ENCODE assay signal across 8 mouse cellular contexts in genomic region chr8:11313176-11314111, GRCm38 (mm10). TPM values are rescaled to one million over a fixed set of nuclear protein-coding genes. Genes with fewer than 3 reads are reported as not detected.
DNase-seq lines count a peak whose midpoint lies in the region; ATAC-seq and TF ChIP-seq lines count a peak whose summit lies in the region.

No protein-coding gene starts in this region.

- ATAC-seq in forebrain, embryonic 15.5 days (replicated peaks): peak; percentile 47; the same call in 1 of the 2 replicates
- peak; percentile 27; the same call in 1 of the 2 replicates for ATAC-seq in hindbrain, postnatal 0 days
- ATAC-seq in liver, embryonic 15.5 days (ENCODE audit: insufficient read depth): 0 out of 2 replicates have a peak, but pooled peaks have one; percentile 23
- ATAC-seq in megakaryocyte progenitor cell, adult 5-6 weeks (replicated peaks; ENCODE audit: poor library complexity): no peak

- H3K4me1 ChIP-seq in forebrain, embryonic 15.5 days: peaks cover 18% of the 10 kb centered on the region
- 0 out of 2 replicates have a peak, but pooled peaks cover 4% of the 10 kb centered on the region for H3K4me1 ChIP-seq in hindbrain, postnatal 0 days (ENCODE audit: insufficient read depth, low read length)
- peaks cover 2% of the 10 kb centered on the region; the same call in 1 of the 2 replicates for H3K4me1 ChIP-seq in liver, embryonic 15.5 days (replicated peaks)
- peaks cover 20% of the 10 kb centered on the region for H3K4me1 ChIP-seq in olfactory bulb, adult 2 months (ENCODE audit: control insufficient read depth, insufficient read depth, low read length)

- WGBS in forebrain, embryonic 15.5 days: 4% methylated on average over 45 of the region's 45 CpGs
- WGBS in hindbrain, postnatal 0 days: 6% methylated on average over 45 of the region's 45 CpGs
- 6% methylated on average over 45 of the region's 45 CpGs for WGBS in liver, embryonic 15.5 days (ENCODE audit: insufficient replicate concordance)
- WGBS in olfactory bulb, adult 2 months: 18% methylated on average over 45 of the region's 45 CpGs

- peak; percentile 25 to 27 for DNase-seq in cerebellum, postnatal 10 days
- no peak for DNase-seq in cerebellum, adult 8-10 months
- peak; percentile 28 for DNase-seq in WW6 (ENCODE audit: low read depth, low spot score)
- peak; percentile 9 for DNase-seq in hindbrain, postnatal 0 days (ENCODE audit: low spot score)

- H3K27me3 ChIP-seq in forebrain, embryonic 15.5 days: peaks cover 18% of the 10 kb centered on the region; the same call in 1 of the 2 replicates
- peaks cover 12% of the 10 kb centered on the region for H3K27me3 ChIP-seq in hindbrain, postnatal 0 days (ENCODE audit: insufficient read depth, low read length)
- H3K27me3 ChIP-seq in liver, embryonic 15.5 days: peaks cover 57% of the 10 kb centered on the region

- peak overlapping the region; percentile 95 for H3K4me2 ChIP-seq in forebrain, embryonic 15.5 days (replicated peaks)
- peak overlapping the region; percentile 89 for H3K4me2 ChIP-seq in hindbrain, postnatal 0 days (ENCODE audit: low read depth, low read length)
- peak overlapping the region; percentile 62 for H3K4me2 ChIP-seq in liver, embryonic 15.5 days

- H3K9me3 ChIP-seq in forebrain, embryonic 15.5 days: no peaks in the 10 kb centered on the region
- no peaks in the 10 kb centered on the region for H3K9me3 ChIP-seq in hindbrain, postnatal 0 days (ENCODE audit: low read length)
- no peaks in the 10 kb centered on the region for H3K9me3 ChIP-seq in liver, embryonic 15.5 days (replicated peaks)

- H3K4me3 ChIP-seq in forebrain, embryonic 15.5 days: peak overlapping the region; percentile 67
- peak overlapping the region; percentile 63 for H3K4me3 ChIP-seq in hindbrain, postnatal 0 days (ENCODE audit: low read length)
- H3K4me3 ChIP-seq in liver, embryonic 15.5 days (replicated peaks): peak overlapping the region; percentile 53
- H3K4me3 ChIP-seq in olfactory bulb, adult 2 months (ENCODE audit: insufficient read depth, low read depth, low read length): peak overlapping the region; percentile 71

- peak overlapping the region; percentile 71 for H3K9ac ChIP-seq in forebrain, embryonic 15.5 days (replicated peaks)
- peak overlapping the region; percentile 71 for H3K9ac ChIP-seq in hindbrain, postnatal 0 days (replicated peaks; ENCODE audit: low read length)
- no peak overlapping the region for H3K9ac ChIP-seq in liver, embryonic 15.5 days

- TF ChIP-seq POLR2A in olfactory bulb, adult 2 months (IDR thresholded peaks at IDR 0.05; ENCODE audit: insufficient read depth, low read depth, low read length): no peak

- H3K36me3 ChIP-seq in forebrain, embryonic 15.5 days: no peaks in the 10 kb centered on the region
- H3K36me3 ChIP-seq in hindbrain, postnatal 0 days (ENCODE audit: insufficient read depth, low read length): no peaks in the 10 kb centered on the region
- no peaks in the 10 kb centered on the region for H3K36me3 ChIP-seq in liver, embryonic 15.5 days (replicated peaks)

- H3K27ac ChIP-seq in forebrain, embryonic 15.5 days (replicated peaks): no peak overlapping the region
- peak overlapping the region; percentile 67; the same call in 1 of the 2 replicates for H3K27ac ChIP-seq in hindbrain, postnatal 0 days
- H3K27ac ChIP-seq in liver, embryonic 15.5 days (replicated peaks): no peak overlapping the region
- peak overlapping the region; percentile 23; the same call in 1 of the 2 replicates for H3K27ac ChIP-seq in olfactory bulb, adult 2 months (ENCODE audit: insufficient read depth, low read depth, low read length)

- no peak for TF ChIP-seq CTCF in hindbrain, postnatal 0 days (IDR thresholded peaks at IDR 0.05; ENCODE audit: low read depth)
- no peak for TF ChIP-seq CTCF in olfactory bulb, adult 2 months (IDR thresholded peaks at IDR 0.05; ENCODE audit: insufficient read depth, low read depth, low read length)

RNA-seq across cellular contexts. Expression of gene Col4a1, which starts 0.8 kb away (rescaled TPM):
- polyA plus RNA-seq in forebrain, embryonic 15.5 days (2015; fragmentation: Nextera tagmentation; extraction: Ambion mirVana): 61.4 and 67.6 TPM in 2 replicates
- 203 and 254 TPM in 2 replicates for total RNA-seq in hindbrain, postnatal 0 days (2014; rRNA removed)
- polyA plus RNA-seq in hindbrain, postnatal 0 days (2015; fragmentation: Nextera tagmentation; extraction: Ambion mirVana): 46.4 and 55.6 TPM in 2 replicates
- polyA plus RNA-seq in liver, embryonic 15.5 days (2015; fragmentation: Nextera tagmentation; extraction: Ambion mirVana): 20.5 and 27.6 TPM in 2 replicates
- polyA plus RNA-seq in olfactory bulb, adult 2 months (2012; ENCODE audit: insufficient read depth, insufficient read length, low replicate concordance, missing spikeins): not detected in 2 replicates
- total RNA-seq in megakaryocyte progenitor cell, adult 5-6 weeks (2015): 0.29 and 0.32 TPM in 2 replicates
- total RNA-seq in megakaryocyte progenitor cell, adult 5-6 weeks (2017): 0.08 and 1.8 TPM in 2 replicates

RNA-seq across cellular contexts. Expression of gene Col4a2, which starts 0.8 kb away (rescaled TPM):
- polyA plus RNA-seq in forebrain, embryonic 15.5 days (2015; fragmentation: Nextera tagmentation; extraction: Ambion mirVana): 28.7 and 32.4 TPM in 2 replicates
- total RNA-seq in hindbrain, postnatal 0 days (2014; rRNA removed): 76.6 and 95.8 TPM in 2 replicates
- polyA plus RNA-seq in hindbrain, postnatal 0 days (2015; fragmentation: Nextera tagmentation; extraction: Ambion mirVana): 26.5 and 27.8 TPM in 2 replicates
- polyA plus RNA-seq in liver, embryonic 15.5 days (2015; fragmentation: Nextera tagmentation; extraction: Ambion mirVana): 7.9 and 9.1 TPM in 2 replicates
- not detected in 2 replicates for polyA plus RNA-seq in olfactory bulb, adult 2 months (2012; ENCODE audit: insufficient read depth, insufficient read length, low replicate concordance, missing spikeins)
- 0.22 and 0.29 TPM in 2 replicates for total RNA-seq in megakaryocyte progenitor cell, adult 5-6 weeks (2015)
- total RNA-seq in megakaryocyte progenitor cell, adult 5-6 weeks (2017): 0.46 and 0.64 TPM in 2 replicates

Comparison
In these comparisons a context has a peak if more than half of its experiments do, and no peak if none do; other contexts are left out.
1. H3K27ac ChIP-seq: peak in hindbrain, postnatal 0 days (single experiment) and olfactory bulb, adult 2 months (single experiment); none in forebrain, embryonic 15.5 days (single experiment) and liver, embryonic 15.5 days (single experiment).
2. Peak in every context shown above with its lines, with median percentiles within 50 percentile points of each other: H3K4me2 ChIP-seq and H3K4me3 ChIP-seq.